Mouse (Mus musculus): Measurements from ENCODE around the gene Gas2. TPM values are rescaled to one million over a fixed set of nuclear protein-coding genes. Genes with fewer than 3 reads are reported as not detected.

The Gas2 gene
- polyA plus RNA-seq, 1 experiment, result 1.0 TPM

DNA sequence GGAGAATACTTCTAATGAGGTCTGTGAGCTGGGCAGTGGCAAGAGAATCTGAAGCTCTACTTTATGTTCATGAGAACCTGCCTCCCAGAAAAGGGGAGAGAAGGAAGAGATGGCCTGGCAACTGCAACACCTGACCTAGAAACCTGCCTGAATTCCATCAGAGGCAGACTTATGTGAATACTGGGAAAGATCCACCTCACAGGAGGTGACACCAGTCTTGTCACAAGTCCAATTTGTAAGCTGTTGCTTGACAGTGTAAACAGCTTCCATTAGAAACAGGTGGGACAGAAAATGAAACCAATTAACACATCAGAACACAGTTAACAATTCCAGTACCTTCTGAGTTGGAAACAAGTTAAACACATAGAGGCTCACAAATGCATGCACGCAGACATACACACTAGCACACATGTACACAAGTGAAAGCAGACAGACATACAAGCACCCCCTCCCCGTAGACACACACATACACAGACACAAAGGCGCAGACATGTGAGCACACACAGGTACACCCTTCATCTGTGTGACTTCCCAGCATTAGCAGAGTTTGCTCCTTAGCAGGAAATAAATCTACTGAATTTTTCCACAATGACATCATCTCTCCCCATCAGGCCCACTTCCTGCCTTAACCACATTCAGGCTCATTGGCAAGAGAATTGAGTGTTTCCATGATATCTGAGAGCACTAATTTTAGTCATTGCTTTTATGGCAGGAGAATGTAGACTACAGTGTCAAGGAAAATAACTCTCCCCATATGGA is 51.7 kb downstream of the Gas2 start:
- no peak for TF ChIP-seq GATA1 (IDR thresholded peaks at IDR 0.05; ENCODE audit: low read length)

DNA sequence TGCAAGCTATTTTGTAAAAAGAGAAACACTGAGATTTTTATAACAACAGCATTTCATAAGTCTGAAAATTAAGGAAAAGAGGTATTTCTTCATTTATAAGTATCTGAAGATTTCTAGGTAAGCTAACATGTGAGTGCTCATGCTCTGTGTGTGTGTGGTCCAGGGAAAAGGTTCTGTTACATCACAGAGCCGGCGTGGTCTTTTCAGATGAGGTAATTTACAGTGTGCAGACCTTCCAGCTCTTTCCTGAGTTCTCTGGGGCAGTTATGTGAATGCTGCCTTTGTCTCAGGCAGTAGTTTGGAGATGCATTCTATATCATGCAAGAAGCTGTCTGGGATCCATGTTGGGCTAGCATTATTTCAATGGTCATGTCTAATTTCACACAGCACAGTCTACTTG is 52.3 kb downstream of the Gas2 start:
- TF ChIP-seq GATA1 (IDR thresholded peaks at IDR 0.05; ENCODE audit: low read length), result no peak

DNA sequence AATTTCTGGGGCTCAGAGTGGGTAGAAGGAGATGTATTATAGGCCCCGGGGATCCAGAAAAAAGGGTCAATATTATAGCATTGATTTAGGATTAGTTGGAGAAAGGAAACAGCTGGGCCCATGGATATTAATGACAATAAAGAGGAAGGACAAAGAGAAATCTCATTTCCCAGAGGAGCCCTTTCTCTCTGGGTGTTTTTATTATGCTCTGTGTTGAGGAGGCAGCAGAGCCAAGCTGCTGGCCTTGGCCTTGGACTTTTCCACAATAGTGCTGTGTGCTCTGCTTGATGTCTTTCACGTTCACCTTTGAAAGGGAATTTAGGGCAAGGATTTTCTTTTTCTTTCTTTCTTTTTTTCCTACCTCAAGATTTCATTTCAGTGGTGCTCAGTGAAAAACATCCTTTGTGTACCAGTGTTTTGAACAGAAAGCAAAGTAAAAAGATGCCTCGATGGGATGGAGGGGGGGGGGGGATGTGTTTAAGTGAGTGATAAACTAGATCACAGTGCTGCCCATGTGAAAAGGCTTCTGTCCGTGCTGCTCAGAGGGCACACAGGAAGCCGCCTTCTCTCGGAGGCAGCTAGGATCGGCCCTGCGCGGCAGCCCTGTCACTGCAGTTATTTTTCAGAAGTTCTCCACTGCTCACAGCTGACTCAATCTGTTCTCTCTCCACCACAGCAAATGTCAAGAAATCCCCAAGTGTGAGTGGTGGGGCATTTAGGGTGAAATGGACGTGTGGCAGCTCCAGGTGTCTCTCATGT is 67.1 kb downstream of the Gas2 start:
- TF ChIP-seq GATA1 (IDR thresholded peaks at IDR 0.05; ENCODE audit: low read length), result no peak

DNA sequence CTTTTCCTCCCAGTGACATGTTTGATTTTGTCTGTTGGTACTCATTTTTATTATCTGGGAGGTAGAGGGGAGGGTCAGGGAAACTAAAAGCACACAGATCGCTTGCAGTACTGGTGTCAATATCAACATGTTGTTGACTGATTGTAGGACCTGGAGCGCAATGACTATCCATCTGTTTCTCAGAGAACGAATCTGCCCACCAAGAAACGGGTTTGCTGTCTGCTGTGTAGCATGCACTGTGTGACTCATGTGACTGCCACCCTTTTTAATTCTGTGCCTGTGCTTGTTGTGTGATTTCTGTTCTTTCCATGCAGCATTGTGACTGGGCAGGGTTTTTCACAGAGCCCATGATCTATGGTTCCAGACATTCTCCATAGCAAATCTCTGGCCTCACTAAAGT is 69.4 kb downstream of the Gas2 start:
- TF ChIP-seq GATA1 (IDR thresholded peaks at IDR 0.05; ENCODE audit: low read length), result no peak

DNA sequence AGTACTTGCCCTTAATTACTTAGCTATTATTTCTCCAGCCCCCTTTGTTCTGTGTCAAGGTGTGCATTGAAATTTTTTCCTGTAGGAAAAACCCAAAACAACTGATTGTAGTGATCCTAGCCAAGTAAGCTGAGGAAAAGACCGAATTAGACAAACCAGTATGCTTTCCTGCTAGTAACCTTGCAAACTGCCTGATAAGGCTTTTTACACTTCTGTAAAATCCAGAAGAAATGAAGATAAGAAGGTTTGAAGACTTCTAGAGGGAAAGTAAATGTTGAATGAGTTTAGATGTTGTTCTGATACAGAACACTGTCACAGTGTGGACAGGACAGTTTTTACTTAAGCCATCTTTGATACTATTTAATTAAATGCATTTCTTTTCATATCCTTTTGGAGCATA is 75.5 kb downstream of the Gas2 start:
- TF ChIP-seq GATA1 (IDR thresholded peaks at IDR 0.05; ENCODE audit: low read length), result no peak

DNA sequence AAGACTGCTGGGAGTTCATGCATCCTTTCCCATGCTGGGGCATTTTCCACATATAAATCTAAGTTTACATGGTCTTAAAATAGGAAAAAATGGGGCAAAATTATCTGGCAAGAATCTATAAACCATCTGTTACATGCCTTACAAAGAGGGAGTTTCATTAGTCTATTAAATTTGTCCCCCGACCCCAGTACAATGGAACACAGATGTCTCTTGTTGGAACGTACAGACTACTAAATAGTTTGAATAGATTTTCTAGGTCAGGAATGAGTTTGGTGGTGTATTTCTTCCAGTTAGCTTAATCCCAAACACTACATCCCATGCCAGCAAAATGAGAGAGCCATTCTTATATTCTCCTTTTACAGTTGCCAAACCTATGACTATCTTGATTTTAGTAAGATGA is 78.6 kb downstream of the Gas2 start:
- TF ChIP-seq GATA1 (IDR thresholded peaks at IDR 0.05; ENCODE audit: low read length), result no peak

DNA sequence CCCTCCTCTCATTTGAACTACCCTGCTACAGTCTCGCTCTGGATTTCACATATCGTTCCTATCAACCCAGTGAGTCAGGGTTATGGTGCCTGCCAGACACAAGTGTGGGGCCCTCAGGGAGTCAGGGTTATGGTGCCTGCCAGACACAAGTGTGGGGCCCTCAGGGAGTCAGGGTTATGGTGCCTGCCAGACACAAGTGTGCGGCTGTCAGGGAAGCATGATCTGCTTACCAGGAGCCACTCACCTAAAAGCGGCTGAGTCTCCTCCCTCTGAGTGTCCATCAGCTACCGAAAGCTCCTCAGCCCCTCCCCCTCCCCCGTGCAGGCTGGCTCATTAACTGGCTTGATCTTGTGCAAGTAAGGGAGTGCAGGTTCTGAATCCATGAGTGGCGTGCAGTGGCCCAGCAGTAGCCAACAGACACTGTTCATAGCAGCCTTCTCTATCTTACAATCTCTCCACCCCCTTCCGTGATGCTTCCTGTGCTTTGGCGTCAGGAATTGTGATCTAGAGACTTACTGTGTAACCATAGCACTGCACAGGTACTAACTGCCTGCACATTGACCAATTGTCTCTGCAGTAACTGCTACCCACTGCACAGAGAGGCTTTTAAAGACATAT is 93.7 kb downstream of the Gas2 start:
- no peak for TF ChIP-seq GATA1 (IDR thresholded peaks at IDR 0.05; ENCODE audit: low read length)

DNA sequence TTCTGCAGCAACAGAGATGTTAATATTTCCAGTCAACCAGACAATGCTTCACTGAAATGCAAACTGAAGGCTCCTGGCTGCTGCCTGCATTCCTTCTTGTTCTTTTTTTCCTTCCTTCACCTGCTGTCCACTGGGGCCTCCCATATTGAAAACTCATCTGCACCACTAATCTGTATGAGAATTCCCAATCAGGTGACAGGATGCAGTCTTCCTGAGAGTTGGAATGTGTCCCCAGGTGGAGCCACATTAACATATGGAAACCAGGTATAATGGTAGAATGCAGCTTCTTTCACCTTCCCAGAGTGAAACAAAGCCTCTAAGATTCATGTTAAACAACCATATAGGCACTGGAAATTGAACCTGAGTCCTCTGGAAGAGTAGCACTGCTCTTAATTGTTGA is 96.0 kb downstream of the Gas2 start:
- no peak for TF ChIP-seq GATA1 (IDR thresholded peaks at IDR 0.05; ENCODE audit: low read length)

DNA sequence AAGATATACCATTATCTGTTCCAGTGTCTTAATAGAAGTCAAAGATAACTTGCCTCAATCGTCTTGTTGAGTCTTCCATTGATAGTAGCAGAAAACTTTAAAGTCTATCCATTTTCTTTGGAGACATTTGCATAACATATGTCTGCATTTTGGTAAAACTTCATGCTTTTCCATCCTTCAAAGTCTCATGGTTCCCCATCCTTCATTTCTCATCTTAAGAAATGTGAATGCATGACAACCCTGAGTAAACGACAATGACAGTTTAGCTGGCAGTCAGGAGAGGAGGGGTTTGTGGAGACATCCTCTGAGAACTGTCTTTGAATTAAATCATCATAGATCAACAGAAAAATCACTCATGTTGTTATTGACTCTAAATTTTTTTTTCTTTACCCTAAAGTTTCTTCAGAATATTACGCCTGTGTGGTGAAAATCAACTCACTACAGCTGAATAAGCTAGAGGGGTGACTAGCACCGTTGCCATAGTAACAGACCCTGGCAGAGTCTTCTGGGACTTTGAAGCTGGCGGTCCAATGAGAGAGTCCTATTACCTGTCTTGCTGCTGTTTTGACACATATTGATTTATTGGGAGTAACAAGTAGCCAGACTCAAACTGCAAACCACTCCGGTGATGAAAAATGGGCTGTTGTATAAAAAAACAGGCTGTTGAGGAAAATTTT is 99.0 kb downstream of the Gas2 start:
- TF ChIP-seq GATA1 (IDR thresholded peaks at IDR 0.05; ENCODE audit: low read length), result no peak

DNA sequence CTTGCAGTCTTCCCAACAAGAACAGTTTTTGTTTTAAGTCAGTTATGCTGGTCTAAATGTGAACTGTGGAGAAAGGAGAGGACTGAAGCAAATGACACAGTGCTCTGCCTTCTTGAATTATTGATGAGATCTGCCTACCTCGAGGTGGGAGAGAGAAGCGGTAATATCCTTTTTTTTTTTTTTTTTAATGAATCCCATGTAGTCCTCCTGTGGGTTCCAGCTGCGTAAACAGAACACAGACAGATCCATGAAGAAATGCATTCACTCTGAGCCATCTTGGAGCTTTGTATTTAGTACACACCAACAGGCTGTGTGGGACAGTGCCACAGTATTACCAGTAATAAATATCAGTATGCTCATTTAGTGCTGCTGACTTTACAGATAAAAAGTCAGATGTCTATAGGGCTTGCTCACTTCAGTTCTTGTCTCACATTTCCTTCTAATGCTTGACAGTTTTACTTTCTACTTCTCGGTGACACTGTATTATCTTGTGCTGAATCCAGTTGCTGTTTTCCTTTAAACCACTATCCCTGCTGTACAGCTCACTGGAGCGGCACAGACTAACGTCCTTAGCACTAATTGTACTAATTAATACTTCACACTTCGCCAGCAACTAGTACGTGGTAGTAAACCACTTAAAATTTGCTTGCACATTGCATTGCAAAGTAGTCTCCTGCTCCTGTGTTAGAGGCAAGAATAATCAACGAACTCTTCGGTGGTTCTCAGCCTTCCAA is 100.6 kb downstream of the Gas2 start:
- no peak for TF ChIP-seq GATA1 (IDR thresholded peaks at IDR 0.05; ENCODE audit: low read length)

DNA sequence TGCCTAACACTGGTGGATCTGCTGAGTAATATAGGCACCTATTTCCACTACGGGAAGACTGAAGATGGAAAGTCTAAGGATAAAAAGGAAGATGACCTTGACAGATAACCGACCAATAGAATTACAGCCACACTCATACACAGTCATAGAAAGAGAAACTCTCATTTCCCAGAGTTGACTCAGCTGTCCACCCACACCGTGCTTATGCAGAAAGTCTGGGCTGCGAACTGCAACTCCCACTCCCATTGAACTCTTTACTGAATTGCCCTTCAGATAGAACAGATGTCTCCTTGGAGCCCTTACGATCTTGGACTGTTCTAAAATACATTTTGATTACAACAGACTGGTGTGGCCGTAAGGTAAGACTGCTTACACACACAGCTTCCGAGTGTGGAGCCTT is 102.9 kb downstream of the Gas2 start:
- TF ChIP-seq GATA1 (IDR thresholded peaks at IDR 0.05; ENCODE audit: low read length), result no peak

DNA sequence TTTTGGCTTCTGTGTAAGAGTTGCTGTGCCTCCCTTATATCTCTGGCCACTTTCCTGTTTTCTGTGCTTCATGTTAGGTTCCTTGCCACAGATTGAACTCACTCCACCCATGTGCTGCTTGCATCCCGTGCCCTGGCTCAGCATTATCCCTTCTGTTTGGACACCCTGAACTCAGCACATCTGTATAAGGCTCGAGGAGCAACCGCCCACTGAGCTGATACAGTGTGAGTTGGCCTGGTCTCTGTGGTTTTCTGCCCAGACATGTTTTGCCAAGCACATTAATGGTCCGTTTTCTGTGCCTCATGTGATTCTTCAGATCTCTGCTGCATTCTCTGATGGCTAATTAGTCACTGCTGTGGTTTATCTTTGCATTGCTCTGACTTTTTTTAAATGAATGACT is 105.8 kb downstream of the Gas2 start:
- TF ChIP-seq GATA1 (IDR thresholded peaks at IDR 0.05; ENCODE audit: low read length), result no peak

DNA sequence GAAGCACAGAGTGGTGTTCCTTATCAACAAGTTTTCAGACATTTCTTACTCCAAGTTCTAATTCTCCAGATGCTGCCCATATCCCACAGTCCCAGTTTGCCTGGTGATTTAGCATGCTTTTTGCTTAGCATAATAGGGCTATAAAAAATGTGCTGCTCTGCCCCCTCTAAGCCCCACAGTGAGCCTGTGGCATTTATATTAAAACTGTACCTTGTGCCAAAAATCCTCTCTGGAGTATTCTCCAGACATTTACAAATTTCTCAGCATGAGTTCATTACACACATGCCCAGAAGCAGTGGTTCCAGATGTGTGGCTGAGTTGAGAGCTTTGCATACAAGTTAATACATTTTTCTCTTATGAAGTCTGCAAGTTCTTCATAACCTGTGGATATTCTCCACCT is 107.6 kb downstream of the Gas2 start:
- TF ChIP-seq GATA1 (IDR thresholded peaks at IDR 0.05; ENCODE audit: low read length), result no peak

DNA sequence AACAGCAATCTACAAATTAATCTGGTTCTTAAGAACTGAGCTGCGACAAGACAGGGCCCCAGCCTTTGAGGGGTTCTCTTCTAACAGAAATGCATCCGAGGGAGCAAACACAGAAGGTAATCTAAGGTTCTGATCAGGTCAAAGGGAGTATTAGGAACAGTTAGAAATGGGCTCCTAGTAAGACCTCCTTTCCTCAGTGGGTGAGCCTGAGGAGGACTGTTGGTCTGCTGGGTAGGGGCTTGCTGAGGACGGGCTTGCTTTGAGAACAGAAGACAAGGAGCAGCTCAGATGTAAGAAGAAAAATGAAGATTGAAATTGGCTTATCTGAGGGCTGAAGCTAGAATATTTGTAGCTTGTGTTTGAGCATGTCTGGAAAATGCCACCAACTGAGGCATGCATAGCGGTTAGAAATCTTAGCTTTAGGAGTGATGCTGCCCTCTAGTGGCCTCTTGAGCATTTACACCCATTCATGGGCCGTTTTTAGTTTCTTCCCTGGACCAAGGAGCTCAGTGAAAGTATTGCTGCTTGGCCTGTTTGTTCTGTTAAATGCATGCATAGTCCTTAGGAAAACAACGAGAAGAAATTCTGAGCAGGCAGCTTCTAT is 110.5 kb downstream of the Gas2 start:
- TF ChIP-seq GATA1 (IDR thresholded peaks at IDR 0.05; ENCODE audit: low read length), result no peak

DNA sequence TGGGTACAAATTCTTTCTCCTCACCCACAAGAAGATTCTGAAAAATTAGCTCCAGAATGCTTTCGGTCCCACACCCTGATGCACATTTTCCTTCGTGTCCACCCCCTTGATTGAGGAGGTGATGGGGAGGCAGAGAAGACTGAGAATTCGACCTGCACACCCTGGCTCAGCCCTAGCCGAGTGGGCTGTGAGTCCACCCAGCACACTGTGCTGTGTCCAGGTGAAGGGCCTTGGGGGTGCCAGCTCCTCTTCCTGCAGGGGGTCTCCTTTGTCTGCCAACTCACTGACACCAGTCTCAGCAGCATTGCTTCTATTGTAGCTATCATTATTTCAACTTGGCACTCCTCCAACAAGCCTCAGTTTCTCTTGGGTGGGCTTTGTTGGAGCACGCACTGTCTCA is 111.3 kb downstream of the Gas2 start:
- TF ChIP-seq GATA1 (IDR thresholded peaks at IDR 0.05; ENCODE audit: low read length), result no peak

All from G1E-ER4 (cell line).